Comparison of ENCODE assay signal across 17 mouse cellular contexts in the genomic region with DNA sequence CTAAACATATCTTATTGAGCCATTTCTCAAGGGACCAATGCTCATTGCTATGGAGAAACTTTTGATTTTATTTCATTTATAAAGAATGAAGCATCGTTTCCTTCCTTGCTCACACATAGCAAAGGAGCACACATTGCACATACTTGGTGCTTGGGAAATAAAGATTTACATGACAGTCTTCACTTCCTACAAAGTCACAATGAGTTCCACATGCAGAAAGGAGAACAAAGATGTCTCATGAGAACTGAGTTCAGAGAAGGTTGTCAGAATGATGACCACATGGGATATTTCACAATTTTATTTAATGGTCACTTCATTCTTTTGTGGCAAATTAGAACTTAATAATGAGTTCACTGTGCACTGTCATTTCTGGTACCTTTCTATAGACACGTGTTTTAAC.
DNase-seq lines count a peak whose midpoint lies in the region; ATAC-seq and TF ChIP-seq lines count a peak whose summit lies in the region.
"Had no signal": no experiment of that assay in that cellular context is flagged by ENCODE, and none has a peak within 500 bp of the region (broad histone marks: within the 10 kb centered on the region; RNA-seq: fewer than 3 reads in every experiment).

No protein-coding gene starts in this region.

- no peaks in the 10 kb centered on the region for H3K36me3 ChIP-seq in liver, adult 2 months (ENCODE audit: control insufficient read depth, insufficient read depth, low read length)
- no peaks in the 10 kb centered on the region for H3K36me3 ChIP-seq in liver, embryonic 12.5 days
- no peaks in the 10 kb centered on the region for H3K36me3 ChIP-seq in neural tube, embryonic 15.5 days
- H3K36me3 ChIP-seq: embryonic facial prominence, embryonic 10.5 days; heart, embryonic 13.5 days had no signal

- no peak overlapping the region for H3K27ac ChIP-seq in liver, adult 2 months (replicated peaks; ENCODE audit: insufficient read depth, low read depth, low read length)
- H3K27ac ChIP-seq in liver, embryonic 12.5 days: no peak overlapping the region
- H3K27ac ChIP-seq in neural tube, embryonic 15.5 days (replicated peaks): no peak overlapping the region
- H3K27ac ChIP-seq: embryonic facial prominence, embryonic 10.5 days; forebrain, embryonic 13.5 days; heart, embryonic 13.5 days had no signal

- H3K4me2 ChIP-seq in liver, embryonic 12.5 days: no peak overlapping the region
- no peak overlapping the region for H3K4me2 ChIP-seq in neural tube, embryonic 15.5 days
- H3K4me2 ChIP-seq: forebrain, embryonic 13.5 days; heart, embryonic 13.5 days had no signal

- 83% methylated on average over 2 of the region's 2 CpGs for WGBS in liver, adult 2 months
- 65% methylated on average over 2 of the region's 2 CpGs for WGBS in liver, embryonic 12.5 days (ENCODE audit: insufficient replicate concordance)
- 88% methylated on average over 2 of the region's 2 CpGs for WGBS in neural tube, embryonic 15.5 days

- H3K4me3 ChIP-seq in liver, adult 2 months (ENCODE audit: insufficient read depth, low read depth, low read length): no peak overlapping the region
- H3K4me3 ChIP-seq in liver, embryonic 12.5 days: no peak overlapping the region
- no peak overlapping the region for H3K4me3 ChIP-seq in neural tube, embryonic 15.5 days (replicated peaks)
- H3K4me3 ChIP-seq: embryonic facial prominence, embryonic 10.5 days; forebrain, embryonic 13.5 days; heart, embryonic 13.5 days had no signal

- no peaks in the 10 kb centered on the region for H3K4me1 ChIP-seq in liver, adult 2 months (ENCODE audit: control insufficient read depth, insufficient read depth, low read length)
- no peaks in the 10 kb centered on the region for H3K4me1 ChIP-seq in liver, embryonic 12.5 days
- H3K4me1 ChIP-seq in neural tube, embryonic 15.5 days: no peaks in the 10 kb centered on the region
- H3K4me1 ChIP-seq: embryonic facial prominence, embryonic 10.5 days; forebrain, embryonic 13.5 days; heart, embryonic 13.5 days had no signal

- no peaks in the 10 kb centered on the region for H3K9me3 ChIP-seq in liver, embryonic 12.5 days (replicated peaks)
- H3K9me3 ChIP-seq in neural tube, embryonic 15.5 days (replicated peaks): no peaks in the 10 kb centered on the region
- H3K9me3 ChIP-seq: embryonic facial prominence, embryonic 10.5 days; forebrain, embryonic 13.5 days; heart, embryonic 13.5 days had no signal

- no peak for TF ChIP-seq POLR2A in liver, adult 2 months (IDR thresholded peaks at IDR 0.05; ENCODE audit: extremely low read depth, insufficient read depth, low read length)

- H3K27me3 ChIP-seq in liver, adult 2 months (ENCODE audit: control insufficient read depth, insufficient read depth, low read length): no peaks in the 10 kb centered on the region
- no peaks in the 10 kb centered on the region for H3K27me3 ChIP-seq in liver, embryonic 12.5 days (replicated peaks)
- H3K27me3 ChIP-seq in neural tube, embryonic 15.5 days (replicated peaks): no peaks in the 10 kb centered on the region
- H3K27me3 ChIP-seq: forebrain, embryonic 13.5 days; heart, embryonic 13.5 days had no signal

- DNase-seq in liver, adult 2 months (ENCODE audit: extremely low read depth, low read depth, low spot score): peak; percentile 32
- DNase-seq in 416B (ENCODE audit: low read depth): peak; percentile 5
- peak; percentile 66 for DNase-seq in skeletal muscle tissue, adult 2 months (ENCODE audit: low read depth, low spot score)
- no peak for DNase-seq in adrenal gland, postnatal 4 days (ENCODE audit: low spot score in 2 of 2)
- DNase-seq: adrenal gland, postnatal 10 days; cerebellum, adult 11-12 months; cerebellum, adult 9-11 months; cerebellum, postnatal 36 days; forebrain, postnatal 0 days; gastrocnemius, postnatal 14 days; heart, postnatal 36 days had no signal

- no peak for TF ChIP-seq CTCF in liver, adult 2 months (IDR thresholded peaks at IDR 0.05; ENCODE audit: low read depth, low read length)

- ATAC-seq in liver, embryonic 12.5 days: no peak
- ATAC-seq in megakaryocyte, adult 5-6 weeks (ENCODE audit: poor library complexity, severe bottlenecking): peak; percentile 98
- ATAC-seq in neural tube, embryonic 15.5 days (ENCODE audit: low FRiP score): no peak
- ATAC-seq: forebrain, embryonic 13.5 days; forebrain, postnatal 0 days had no signal

- H3K9ac ChIP-seq in liver, adult 2 months (ENCODE audit: low read depth, low read length): no peak overlapping the region
- H3K9ac ChIP-seq in liver, embryonic 12.5 days: no peak overlapping the region
- H3K9ac ChIP-seq in neural tube, embryonic 15.5 days (replicated peaks): no peak overlapping the region
- H3K9ac ChIP-seq: forebrain, embryonic 13.5 days; forebrain, postnatal 0 days; heart, embryonic 13.5 days had no signal

- no peaks in the 10 kb centered on the region for H3K79me2 ChIP-seq in liver, adult 2 months (ENCODE audit: control insufficient read depth, insufficient read depth, low read length)

Comparison
In these comparisons a context has a peak if more than half of its experiments do, and no peak if none do; other contexts are left out.
1. DNase-seq: peak in liver, adult 2 months (single experiment), 416B (single experiment) and skeletal muscle tissue, adult 2 months (single experiment); none in adrenal gland, postnatal 4 days (0 of 2).